In the genomic region with DNA sequence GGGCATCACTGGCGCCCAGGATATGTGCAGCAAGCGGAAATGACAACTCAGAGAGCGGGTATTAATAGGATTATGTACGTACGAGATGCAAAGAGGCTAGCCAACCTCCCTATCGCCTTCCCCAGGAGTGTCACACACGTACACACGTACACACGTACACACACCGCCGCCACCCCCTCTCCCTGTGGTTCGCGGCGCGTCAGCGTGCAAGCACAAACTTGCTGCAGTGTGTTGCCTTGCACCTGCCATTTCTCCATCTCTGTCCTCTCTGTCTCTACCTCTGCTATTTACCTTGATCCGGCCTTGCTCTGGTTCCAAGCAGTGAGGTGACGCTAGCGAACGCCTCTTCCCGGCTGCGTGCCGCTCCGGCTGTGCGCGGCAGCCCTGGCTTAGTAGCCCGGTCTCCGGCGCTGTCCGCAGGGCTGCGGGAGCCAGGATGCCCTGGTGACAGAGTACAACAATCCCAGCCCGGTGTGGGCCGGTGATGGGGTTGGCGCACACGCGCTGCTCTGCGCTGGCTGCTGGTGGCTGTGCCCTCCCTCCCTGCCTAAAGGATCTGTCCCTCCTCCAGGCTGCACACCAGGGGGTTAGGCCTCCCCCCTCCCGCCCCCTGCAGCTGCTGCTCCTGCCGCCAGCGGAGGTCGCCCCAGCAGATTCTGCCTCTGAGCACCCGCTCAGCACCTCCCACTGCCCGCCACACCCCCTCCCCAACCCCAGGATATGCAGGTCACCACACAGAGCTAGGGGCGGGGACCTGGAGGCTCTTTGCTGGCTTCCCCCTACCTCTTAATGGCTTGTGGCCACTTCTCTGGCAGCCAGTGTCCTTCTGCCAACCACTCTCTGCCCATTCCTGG, we compare ENCODE assay signal across 8 mouse cellular contexts. TPM values are rescaled to one million over a fixed set of nuclear protein-coding genes. Genes with fewer than 3 reads are reported as not detected.
A peak's percentile ranks its signal among the peaks of the same experiment; 100 is the strongest.
DNase-seq lines count a peak whose midpoint lies in the region; ATAC-seq lines count a peak whose summit lies in the region.

No protein-coding gene starts in this region.

- peak overlapping the region; percentile 50 for H3K4me3 ChIP-seq in embryonic facial prominence, embryonic 14.5 days (ENCODE audit: low read depth, low read length)
- peak overlapping the region; percentile 58 for H3K4me3 ChIP-seq in heart, embryonic 16.5 days (ENCODE audit: low read length)
- peak overlapping the region; percentile 57 for H3K4me3 ChIP-seq in liver, embryonic 12.5 days

- 0 out of 2 replicates have a peak, but pooled peaks cover 3% of the 10 kb centered on the region for H3K27me3 ChIP-seq in embryonic facial prominence, embryonic 14.5 days (replicated peaks; ENCODE audit: control insufficient read depth, insufficient read depth, low read length)
- no peaks in the 10 kb centered on the region; the same call in none of the 2 replicates for H3K27me3 ChIP-seq in heart, embryonic 16.5 days (ENCODE audit: control insufficient read depth, insufficient read depth, low read length)
- peaks cover 16% of the 10 kb centered on the region for H3K27me3 ChIP-seq in liver, embryonic 12.5 days (replicated peaks)
- no peaks in the 10 kb centered on the region for H3K27me3 ChIP-seq in splenic B cell, adult 2 months (ENCODE audit: control insufficient read depth, insufficient read depth, low read length, poor library complexity, severe bottlenecking)

- peaks cover 11% of the 10 kb centered on the region for H3K4me1 ChIP-seq in embryonic facial prominence, embryonic 14.5 days (ENCODE audit: control insufficient read depth, insufficient read depth, low read length)
- peaks cover 6% of the 10 kb centered on the region; the same call in 1 of the 2 replicates for H3K4me1 ChIP-seq in heart, embryonic 16.5 days (ENCODE audit: control insufficient read depth, insufficient read depth, low read length)
- peaks cover 12% of the 10 kb centered on the region; the same call in 1 of the 2 replicates for H3K4me1 ChIP-seq in liver, embryonic 12.5 days

- H3K4me2 ChIP-seq in embryonic facial prominence, embryonic 14.5 days (ENCODE audit: low read depth, low read length) = peak overlapping the region; percentile 93
- H3K4me2 ChIP-seq in heart, embryonic 16.5 days (ENCODE audit: low read depth, low read length) = peak overlapping the region; percentile 86
- H3K4me2 ChIP-seq in liver, embryonic 12.5 days = peak overlapping the region; percentile 77

- peak; percentile 7 to 19 for DNase-seq in spleen, adult 18-20 months
- DNase-seq in spleen, adult 12 weeks (ENCODE audit: low spot score) = no peak
- peak; percentile 65 for DNase-seq in embryonic facial prominence, embryonic 14.5 days (ENCODE audit: low spot score)
- peak; percentile 56 to 61 for DNase-seq in kidney, postnatal 36 days
- peak; percentile 56 for DNase-seq in naive thymus-derived CD4-positive, alpha-beta T cell, adult 2 months (ENCODE audit: low read depth)
- DNase-seq in splenic B cell, adult 2 months (ENCODE audit: low read depth, low spot score) = peak; percentile 46

- H3K36me3 ChIP-seq in embryonic facial prominence, embryonic 14.5 days (ENCODE audit: control insufficient read depth, insufficient read depth, low read length) = no peaks in the 10 kb centered on the region
- H3K36me3 ChIP-seq in heart, embryonic 16.5 days (ENCODE audit: control insufficient read depth, insufficient read depth) = no peaks in the 10 kb centered on the region
- H3K36me3 ChIP-seq in liver, embryonic 12.5 days = no peaks in the 10 kb centered on the region
- no peaks in the 10 kb centered on the region for H3K36me3 ChIP-seq in splenic B cell, adult 2 months (ENCODE audit: control insufficient read depth, insufficient read depth, low read length, poor library complexity, severe bottlenecking)

- no peak overlapping the region for H3K27ac ChIP-seq in embryonic facial prominence, embryonic 14.5 days (replicated peaks; ENCODE audit: low read depth, low read length)
- no peak overlapping the region for H3K27ac ChIP-seq in heart, embryonic 16.5 days (ENCODE audit: low read length)
- H3K27ac ChIP-seq in liver, embryonic 12.5 days = peak overlapping the region; percentile 36; the same call in 1 of the 2 replicates

- under 1% methylated on average over 40 of the region's 44 CpGs for WGBS in embryonic facial prominence, embryonic 14.5 days
- WGBS in heart, embryonic 16.5 days = 1% methylated on average over 44 of the region's 44 CpGs
- WGBS in liver, embryonic 12.5 days (ENCODE audit: insufficient replicate concordance) = 1% methylated on average over 44 of the region's 44 CpGs

- no peaks in the 10 kb centered on the region for H3K9me3 ChIP-seq in embryonic facial prominence, embryonic 14.5 days (ENCODE audit: control insufficient read depth, low read length)
- H3K9me3 ChIP-seq in heart, embryonic 16.5 days (replicated peaks; ENCODE audit: control insufficient read depth, low read length) = no peaks in the 10 kb centered on the region
- no peaks in the 10 kb centered on the region for H3K9me3 ChIP-seq in liver, embryonic 12.5 days (replicated peaks)

- ATAC-seq in embryonic facial prominence, embryonic 14.5 days (ENCODE audit: low read depth) = peak; percentile 91
- ATAC-seq in heart, embryonic 16.5 days (replicated peaks; ENCODE audit: extremely low read depth, insufficient read depth, low FRiP score) = peak; percentile 78
- peak; percentile 76 for ATAC-seq in liver, embryonic 12.5 days

- peak overlapping the region; percentile 54 for H3K9ac ChIP-seq in embryonic facial prominence, embryonic 14.5 days (ENCODE audit: low read depth, low read length)
- peak overlapping the region; percentile 65 for H3K9ac ChIP-seq in heart, embryonic 16.5 days (ENCODE audit: low read length)
- peak overlapping the region; percentile 39; the same call in 1 of the 2 replicates for H3K9ac ChIP-seq in liver, embryonic 12.5 days

RNA-seq across cellular contexts. Expression of gene Syne1, which starts 0.9 kb away (rescaled TPM):
- 14.1 and 14.4 TPM in 2 replicates for polyA plus RNA-seq in embryonic facial prominence, embryonic 14.5 days (2014; fragmentation: Nextera tagmentation; extraction: Ambion mirVana)
- polyA plus RNA-seq in heart, embryonic 16.5 days (2015; fragmentation: Nextera tagmentation; extraction: Ambion mirVana) = 25.7 and 26.6 TPM in 2 replicates
- 4.4 and 4.7 TPM in 2 replicates for polyA plus RNA-seq in liver, embryonic 12.5 days (2016; fragmentation: Nextera tagmentation; extraction: Ambion mirVana)

RNA-seq across cellular contexts. Expression of gene Myct1, which starts 43.2 kb away (rescaled TPM):
- 4.8 and 5.5 TPM in 2 replicates for polyA plus RNA-seq in embryonic facial prominence, embryonic 14.5 days (2014; fragmentation: Nextera tagmentation; extraction: Ambion mirVana)
- polyA plus RNA-seq in heart, embryonic 16.5 days (2015; fragmentation: Nextera tagmentation; extraction: Ambion mirVana) = 6.7 and 7.3 TPM in 2 replicates
- 3.0 TPM in 2 replicates for polyA plus RNA-seq in liver, embryonic 12.5 days (2016; fragmentation: Nextera tagmentation; extraction: Ambion mirVana)
